ENCODE assay signal across 21 mouse cellular contexts in the genomic region with DNA sequence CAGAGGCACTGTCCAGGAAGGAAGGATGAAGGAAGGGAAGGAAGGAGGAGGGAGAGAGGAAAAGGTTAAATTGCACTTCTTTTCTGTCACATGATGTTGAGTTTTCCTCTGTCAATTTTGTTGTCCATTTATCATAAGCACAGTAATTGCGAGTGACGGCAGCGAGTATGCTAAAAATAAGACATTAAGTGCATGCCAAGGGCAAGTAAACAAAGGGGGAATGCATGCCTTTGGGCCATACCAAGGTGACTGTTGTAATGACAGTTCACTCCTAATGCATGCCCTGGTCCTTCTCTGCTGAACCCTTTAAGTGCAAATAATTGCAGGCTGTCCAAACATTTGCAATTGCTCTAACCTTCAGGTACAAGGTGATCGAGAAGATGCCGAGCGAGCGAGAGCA.
A peak's percentile ranks its signal among the peaks of the same experiment; 100 is the strongest.
DNase-seq lines count a peak whose midpoint lies in the region; ATAC-seq and TF ChIP-seq lines count a peak whose summit lies in the region.
"Had no signal": no experiment of that assay in that cellular context is flagged by ENCODE, and none has a peak within 500 bp of the region (broad histone marks: within the 10 kb centered on the region; RNA-seq: fewer than 3 reads in every experiment).

No protein-coding gene starts in this region.

- peaks cover 25% of the 10 kb centered on the region for H3K4me1 ChIP-seq in heart, embryonic 12.5 days (replicated peaks)
- peaks cover 11% of the 10 kb centered on the region for H3K4me1 ChIP-seq in kidney, adult 2 months (ENCODE audit: control insufficient read depth, insufficient read depth, low read length)
- peaks cover 16% of the 10 kb centered on the region for H3K4me1 ChIP-seq in heart, postnatal 0 days (ENCODE audit: control insufficient read depth, insufficient read depth)
- H3K4me1 ChIP-seq in kidney, postnatal 0 days (replicated peaks; ENCODE audit: insufficient read depth, low read length) = no peaks in the 10 kb centered on the region
- H3K4me1 ChIP-seq: forebrain, embryonic 13.5 days; neural tube, embryonic 12.5 days had no signal

- peak overlapping the region; percentile 31 for H3K27ac ChIP-seq in heart, embryonic 12.5 days (ENCODE audit: poor library complexity, severe bottlenecking)
- H3K27ac ChIP-seq in kidney, adult 2 months (ENCODE audit: insufficient read depth, low read depth, low read length) = peak overlapping the region; percentile 74
- H3K27ac ChIP-seq in heart, postnatal 0 days (ENCODE audit: low read depth) = peak overlapping the region; percentile 81
- peak overlapping the region; percentile 66 for H3K27ac ChIP-seq in kidney, postnatal 0 days
- H3K27ac ChIP-seq: embryonic facial prominence, embryonic 10.5 days; forebrain, embryonic 13.5 days; liver, embryonic 13.5 days; lung, embryonic 15.5 days; neural tube, embryonic 12.5 days; stomach, postnatal 0 days had no signal

- no peaks in the 10 kb centered on the region for H3K36me3 ChIP-seq in heart, embryonic 12.5 days
- H3K36me3 ChIP-seq in kidney, adult 2 months (ENCODE audit: control insufficient read depth, insufficient read depth, low read length) = no peaks in the 10 kb centered on the region
- no peaks in the 10 kb centered on the region for H3K36me3 ChIP-seq in heart, postnatal 0 days (replicated peaks; ENCODE audit: control insufficient read depth, insufficient read depth, low read length)
- H3K36me3 ChIP-seq in kidney, postnatal 0 days (ENCODE audit: insufficient read depth, low read length) = no peaks in the 10 kb centered on the region
- H3K36me3 ChIP-seq: embryonic facial prominence, embryonic 10.5 days; liver, embryonic 13.5 days; lung, embryonic 15.5 days; neural tube, embryonic 12.5 days had no signal

- H3K4me3 ChIP-seq in heart, embryonic 12.5 days = no peak overlapping the region
- no peak overlapping the region for H3K4me3 ChIP-seq in kidney, adult 2 months (ENCODE audit: insufficient read depth, low read depth, low read length)
- no peak overlapping the region for H3K4me3 ChIP-seq in heart, postnatal 0 days (ENCODE audit: low read depth, low read length)
- H3K4me3 ChIP-seq in kidney, postnatal 0 days (replicated peaks; ENCODE audit: low read depth, low read length) = no peak overlapping the region
- H3K4me3 ChIP-seq: embryonic facial prominence, embryonic 10.5 days; forebrain, embryonic 13.5 days; liver, embryonic 13.5 days; lung, embryonic 15.5 days; neural tube, embryonic 12.5 days had no signal

- H3K9ac ChIP-seq in heart, embryonic 12.5 days = no peak overlapping the region
- H3K9ac ChIP-seq in heart, postnatal 0 days (replicated peaks; ENCODE audit: low read depth, low read length) = no peak overlapping the region
- H3K9ac ChIP-seq in kidney, postnatal 0 days (ENCODE audit: low read depth, low read length) = no peak overlapping the region
- H3K9ac ChIP-seq: forebrain, embryonic 13.5 days; liver, embryonic 13.5 days; lung, embryonic 15.5 days; neural tube, embryonic 12.5 days had no signal

- 56% methylated on average over 7 of the region's 7 CpGs for WGBS in heart, embryonic 12.5 days
- WGBS in kidney, adult 2 months = 37% methylated on average over 7 of the region's 7 CpGs
- whole genome bisulfite sequencing in heart, postnatal 0 days = 26% methylated on average over 7 of the region's 7 CpGs
- 48% methylated on average over 7 of the region's 7 CpGs for WGBS in kidney, postnatal 0 days

- no peak overlapping the region for H3K4me2 ChIP-seq in heart, embryonic 12.5 days
- H3K4me2 ChIP-seq in heart, postnatal 0 days (ENCODE audit: low read depth, low read length) = no peak overlapping the region
- H3K4me2 ChIP-seq in kidney, postnatal 0 days (ENCODE audit: low read length) = no peak overlapping the region
- H3K4me2 ChIP-seq: forebrain, embryonic 13.5 days; liver, embryonic 13.5 days; lung, embryonic 15.5 days; midbrain, embryonic 11.5 days; neural tube, embryonic 12.5 days had no signal

- no peak for ATAC-seq in heart, embryonic 12.5 days (ENCODE audit: insufficient number of reproducible peaks, low FRiP score)
- peak; percentile 78; the same call in 1 of the 2 replicates for ATAC-seq in heart, postnatal 0 days (ENCODE audit: insufficient read depth, low read depth)
- no peak for ATAC-seq in kidney, postnatal 0 days (replicated peaks; ENCODE audit: low FRiP score, low read depth)
- ATAC-seq: forebrain, embryonic 13.5 days; hindbrain, embryonic 16.5 days; intestine, postnatal 0 days had no signal

- no peak for TF ChIP-seq CTCF in kidney, adult 2 months (conservative IDR thresholded peaks at IDR 0.05; ENCODE audit: insufficient read depth, insufficient read length, low read depth, low read length)
- TF ChIP-seq CTCF in heart, postnatal 0 days (IDR thresholded peaks at IDR 0.05; ENCODE audit: low read depth) = no peak
- no peak for TF ChIP-seq CTCF in kidney, postnatal 0 days (IDR thresholded peaks at IDR 0.05; ENCODE audit: low read depth)

- TF ChIP-seq POLR2A in kidney, adult 2 months (IDR thresholded peaks at IDR 0.05; ENCODE audit: low read depth, low read length) = no peak

- 0 out of 2 replicates have a peak, but pooled peaks cover 4% of the 10 kb centered on the region for H3K9me3 ChIP-seq in heart, embryonic 12.5 days (replicated peaks)
- no peaks in the 10 kb centered on the region for H3K9me3 ChIP-seq in heart, postnatal 0 days (replicated peaks; ENCODE audit: control insufficient read depth, low read length)
- no peaks in the 10 kb centered on the region for H3K9me3 ChIP-seq in kidney, postnatal 0 days (replicated peaks; ENCODE audit: low read length)
- H3K9me3 ChIP-seq: embryonic facial prominence, embryonic 10.5 days; forebrain, embryonic 13.5 days; liver, embryonic 13.5 days; lung, embryonic 15.5 days; neural tube, embryonic 12.5 days had no signal

- peak; percentile 43; the same call in 1 of the 2 replicates for TF ChIP-seq EP300 in heart, postnatal 0 days (IDR thresholded peaks at IDR 0.05; ENCODE audit: low read depth)

- no peaks in the 10 kb centered on the region for H3K27me3 ChIP-seq in heart, embryonic 12.5 days (replicated peaks)
- no peaks in the 10 kb centered on the region for H3K27me3 ChIP-seq in kidney, adult 2 months (replicated peaks; ENCODE audit: control insufficient read depth, insufficient read depth, low read length)
- no peaks in the 10 kb centered on the region for H3K27me3 ChIP-seq in heart, postnatal 0 days (ENCODE audit: control insufficient read depth, insufficient read depth, low read length)
- no peaks in the 10 kb centered on the region for H3K27me3 ChIP-seq in kidney, postnatal 0 days (ENCODE audit: insufficient read depth, low read length)
- H3K27me3 ChIP-seq: forebrain, embryonic 13.5 days; liver, embryonic 13.5 days; lung, embryonic 15.5 days; neural tube, embryonic 12.5 days had no signal

- no peak for DNase-seq in heart, adult 18-20 months
- DNase-seq in kidney, adult 2 months = peak; percentile 50
- DNase-seq in kidney, adult 18-20 months = no peak
- peak; percentile 74 for DNase-seq in heart, postnatal 0 days (ENCODE audit: low spot score)
- DNase-seq in kidney, postnatal 0 days (ENCODE audit: low spot score) = peak; percentile 61
- DNase-seq in ovary, postnatal 14 days (ENCODE audit: low spot score) = no peak
- DNase-seq: cerebellum, adult 2 months; cerebellum, postnatal 36 days; gastrocnemius, postnatal 10 days; liver, embryonic 13.5 days; lung, postnatal 4 days; right cerebral cortex, adult 18-20 months had no signal

Comparison
In these comparisons a context has a peak if more than half of its experiments do, and no peak if none do; other contexts are left out.
1. DNase-seq: peak in kidney, adult 2 months (single experiment), heart, postnatal 0 days (single experiment) and kidney, postnatal 0 days (single experiment); none in heart, adult 18-20 months (0 of 2), kidney, adult 18-20 months (single experiment) and ovary, postnatal 14 days (single experiment).
2. H3K27ac ChIP-seq: peak in every context shown above with its lines; median percentile 81 in heart, postnatal 0 days; 74 in kidney, adult 2 months; 66 in kidney, postnatal 0 days; 31 in heart, embryonic 12.5 days.